Mouse (Mus musculus): ENCODE data around the gene Cpt1b. TPM values are rescaled to one million over a fixed set of nuclear protein-coding genes. Genes with fewer than 3 reads are reported as not detected.

The Cpt1b gene
- polyA plus RNA-seq (2014; fragmentation: Illumina TruSeq; extraction: RNeasy Lipid Tissue Mini Kit (QIAGEN cat#74804); ENCODE audit: low read depth, low replicate concordance), result 568 TPM

DNA sequence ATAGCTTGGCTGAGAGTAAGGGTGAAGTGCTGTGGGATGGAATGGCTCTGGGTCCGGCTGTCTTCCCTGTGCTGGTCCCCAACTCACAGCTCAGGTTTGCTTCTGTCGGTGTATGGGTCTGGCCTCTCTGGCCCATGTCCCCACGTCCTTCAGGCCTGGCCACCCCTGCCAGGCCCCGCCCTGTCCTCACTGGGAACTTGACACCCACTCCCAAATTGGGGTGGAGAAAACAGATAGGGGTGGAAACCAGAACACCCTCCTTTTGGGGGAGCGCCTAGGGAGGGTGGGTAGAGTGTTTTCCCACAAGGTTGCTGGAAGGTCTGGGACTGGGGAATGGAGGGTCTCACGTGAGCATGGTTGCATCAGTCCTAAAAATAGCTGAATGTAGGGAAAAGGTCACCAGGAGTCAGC lies at the start of gene Cpt1b:
Cpt1b (minus strand) TSS at position 153 of the 411 bp plus-strand sequence.

DNA sequence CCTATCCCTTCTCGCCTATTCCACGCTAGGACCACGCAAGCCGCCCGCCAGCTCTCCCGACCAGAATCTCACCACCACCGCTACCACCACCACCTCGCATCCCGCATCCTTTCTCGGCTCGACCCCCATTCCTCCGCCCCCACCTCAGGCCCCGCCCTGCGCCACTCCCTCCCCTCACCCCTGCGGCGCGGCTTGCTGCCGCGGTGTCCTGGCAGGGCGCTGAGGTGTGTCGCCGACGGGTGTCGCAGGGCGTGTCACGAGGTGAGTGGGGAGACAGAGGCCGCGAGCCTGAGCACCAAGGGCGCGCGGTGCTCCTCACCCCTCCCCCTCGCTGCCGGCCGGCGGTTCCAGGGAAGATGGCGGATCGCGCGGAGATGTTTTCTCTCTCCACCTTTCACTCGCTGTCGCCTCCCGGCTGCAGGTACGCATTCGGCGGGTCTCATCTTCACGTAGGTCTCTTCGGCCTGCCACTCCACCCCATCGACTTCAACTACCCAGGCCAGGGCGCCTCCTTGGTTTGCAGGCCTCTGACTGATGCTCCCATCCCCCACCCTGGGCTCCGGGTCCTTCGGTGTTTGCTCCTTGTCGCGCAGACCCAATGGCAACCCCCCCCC lies 28.3 kb upstream of the Cpt1b start, which contains the start of gene Mapk8ip2:
Mapk8ip2 (plus strand) TSS at position 49 of the 614 bp plus-strand sequence.

DNA sequence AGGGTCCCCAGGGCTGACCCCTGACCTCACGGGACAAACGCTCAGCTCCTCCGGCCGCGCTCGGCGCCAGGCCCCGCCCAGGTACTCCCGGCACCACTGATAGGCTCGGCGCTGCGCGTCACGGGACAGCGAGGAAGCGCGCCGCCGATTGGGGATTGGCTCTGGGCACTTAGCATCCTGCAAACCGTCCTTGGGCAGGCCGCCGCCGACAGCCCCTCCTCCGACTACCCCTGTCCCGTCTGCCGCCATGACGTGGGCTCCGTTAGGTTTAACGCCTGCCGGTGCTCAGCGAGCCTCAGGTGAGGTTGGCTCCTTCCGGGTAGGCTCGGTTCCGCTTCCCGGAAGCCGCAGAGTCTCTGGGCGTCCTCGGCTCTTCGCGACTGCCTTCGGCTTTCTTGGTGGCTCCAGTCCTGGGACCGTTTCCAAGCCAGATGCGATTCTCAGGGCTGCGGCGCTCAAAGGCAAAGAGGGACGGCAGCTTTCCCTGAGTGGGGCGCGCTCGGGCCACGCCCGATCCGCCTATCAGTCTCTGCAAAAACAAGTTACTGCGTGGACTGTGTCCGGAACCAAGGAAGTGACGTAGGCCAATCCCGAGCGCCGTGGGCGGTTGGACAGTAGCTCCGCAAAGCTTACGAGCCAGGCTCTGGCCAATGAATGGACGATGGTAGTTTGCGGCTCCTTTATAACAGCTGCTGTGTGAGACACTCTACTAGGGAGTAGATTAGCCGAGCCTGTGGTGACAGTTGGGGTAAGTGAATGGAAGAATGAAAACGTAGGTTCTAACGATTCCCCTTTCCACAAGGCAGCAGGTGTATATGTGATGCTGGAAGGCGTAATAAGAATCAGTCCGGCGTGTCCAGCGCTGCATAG lies 3.9 kb upstream of the Cpt1b start, which contains the start of the genes C730034F03Rik, Gm44502 and Chkb:
C730034F03Rik (plus strand) TSS at position 238 of the 870 bp plus-strand sequence.
Gm44502 (minus strand) TSS at position 345 of the 870 bp plus-strand sequence.
Chkb (minus strand) TSS at position 557 of the 870 bp plus-strand sequence.

DNA sequence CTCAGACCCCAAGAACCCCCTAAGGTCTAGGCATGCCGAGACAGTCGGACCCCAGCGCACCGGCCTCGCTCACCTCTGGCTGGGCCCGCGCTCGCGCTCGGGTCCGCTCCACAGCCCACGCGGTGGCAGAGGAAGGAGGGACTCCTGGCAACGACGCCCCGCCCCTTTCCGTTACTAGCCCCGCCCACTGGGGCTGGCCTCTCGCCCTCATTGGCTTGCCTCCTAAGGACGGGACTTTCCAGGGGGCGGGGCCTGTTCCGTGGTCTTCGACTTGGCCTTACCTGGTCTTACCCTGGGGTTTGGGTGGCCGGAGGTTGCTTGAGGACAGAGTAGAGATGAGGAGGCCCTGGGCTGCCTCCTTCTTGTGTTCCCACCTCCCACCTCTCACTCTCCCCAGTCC lies 15.5 kb downstream of the Cpt1b start, which contains the start of gene Syce3:
Syce3 (minus strand) TSS at position 386 of the 400 bp plus-strand sequence.

DNA sequence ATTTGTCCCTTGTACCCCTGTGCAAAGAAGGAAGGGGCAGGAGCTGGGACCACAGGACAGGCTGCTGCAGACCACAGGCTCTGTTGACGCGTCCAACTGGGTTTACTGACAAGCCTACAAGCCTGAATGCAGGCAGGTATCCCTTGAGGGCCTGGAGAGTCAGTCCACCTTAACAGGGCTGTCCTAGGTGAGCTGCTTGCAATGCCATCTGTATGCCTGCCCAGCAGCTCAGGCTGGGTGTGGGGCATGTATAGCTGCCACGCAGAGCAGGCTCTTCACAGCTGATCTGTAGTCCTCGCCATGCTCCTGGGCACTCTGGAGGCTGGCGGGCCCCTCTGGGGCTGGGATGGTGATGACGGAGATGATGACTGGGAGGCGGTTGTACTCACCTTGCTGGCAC lies 41.0 kb downstream of the Cpt1b start, which contains the start of gene Klhdc7b:
Klhdc7b (plus strand) TSS at position 301 of the 400 bp plus-strand sequence.

DNA sequence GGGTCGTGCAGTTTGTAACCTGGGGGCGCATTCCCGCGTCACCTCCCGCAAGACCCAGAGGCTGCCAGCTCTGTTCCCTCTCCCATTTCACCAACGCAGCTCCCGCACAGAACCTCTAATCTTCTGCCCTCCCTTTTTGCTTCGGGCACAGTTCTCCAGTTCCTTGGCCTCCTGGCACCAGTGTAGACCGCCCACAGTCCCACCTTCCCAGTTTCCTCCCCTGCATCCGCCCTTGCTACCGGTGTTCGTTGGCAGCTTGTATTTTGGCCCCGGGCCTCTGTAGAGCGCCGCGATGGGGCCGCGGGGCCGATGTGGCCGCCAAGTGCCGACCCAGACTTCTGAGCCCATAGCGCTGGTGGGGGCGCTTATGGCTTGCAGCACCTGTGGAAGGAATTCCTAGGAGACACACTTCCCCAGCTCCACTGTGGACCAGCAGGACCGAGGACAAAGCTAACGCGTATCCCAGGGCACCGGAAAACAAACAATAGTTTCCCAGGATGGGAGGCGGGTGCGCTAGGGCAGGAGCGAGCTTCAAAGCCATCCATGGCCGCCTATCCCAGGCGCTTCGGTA lies 46.7 kb downstream of the Cpt1b start, which contains the start of gene Odf3b:
Odf3b (minus strand) TSS at position 452 of the 571 bp plus-strand sequence.

DNA sequence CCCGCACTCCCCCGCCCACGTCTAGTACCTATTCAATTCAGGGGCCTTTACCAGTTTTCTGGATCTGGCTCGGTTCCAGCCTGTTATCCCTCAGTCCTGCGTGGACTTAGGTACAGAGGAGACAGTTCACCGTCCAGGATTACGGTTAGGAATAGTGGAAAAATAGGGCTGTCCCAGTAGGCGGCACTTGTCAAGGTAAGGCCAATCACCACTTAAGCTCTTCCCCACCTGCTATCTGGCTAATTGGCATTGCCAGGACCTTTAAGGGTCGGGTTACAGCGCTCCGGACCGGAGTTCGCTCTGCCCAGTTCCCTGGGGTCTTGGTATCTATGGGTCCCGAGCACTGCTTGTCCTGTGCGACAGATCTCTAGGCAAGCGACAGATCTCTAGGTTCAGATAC lies 48.7 kb downstream of the Cpt1b start, which contains the start of gene Tymp:
Tymp (minus strand) TSS at position 83 of the 400 bp plus-strand sequence.

DNA sequence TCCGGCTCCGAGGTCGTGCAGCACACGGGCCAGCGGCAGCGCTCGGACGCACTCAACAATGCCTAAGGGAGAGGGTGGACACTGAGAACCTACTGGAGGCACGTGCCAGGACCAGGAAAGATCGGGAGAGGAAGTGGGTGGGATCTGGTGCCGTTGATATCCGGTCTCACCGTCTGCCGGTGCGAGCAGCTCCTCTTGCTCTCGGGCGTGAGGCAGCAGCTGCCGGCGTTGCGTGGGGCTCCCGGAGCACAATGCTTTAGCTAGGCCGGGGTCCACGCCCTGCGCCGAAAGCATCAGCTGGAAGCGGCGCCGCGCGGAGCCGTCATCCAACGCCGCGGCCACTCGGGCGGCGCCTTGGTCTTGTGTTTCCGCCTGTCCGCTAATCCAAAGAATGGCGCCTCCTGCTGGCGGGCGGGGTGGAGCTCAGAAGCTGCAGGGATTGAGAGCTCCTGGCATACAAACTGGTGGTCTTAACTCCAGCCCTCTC lies 51.9 kb downstream of the Cpt1b start, which contains the start of gene Sco2:
Sco2 (minus strand) TSS at position 85 of the 487 bp plus-strand sequence.

Other genes starting within 250 kb of the Cpt1b start
- 81.6 TPM for gene Plxnb2, start 245.1 kb downstream of the Cpt1b start, polyA plus RNA-seq (2014; fragmentation: Illumina TruSeq; extraction: RNeasy Lipid Tissue Mini Kit (QIAGEN cat#74804); ENCODE audit: low read depth, low replicate concordance)
- 16.5 TPM for gene Dennd6b, start 229.4 kb downstream of the Cpt1b start, polyA plus RNA-seq (2014; fragmentation: Illumina TruSeq; extraction: RNeasy Lipid Tissue Mini Kit (QIAGEN cat#74804); ENCODE audit: low read depth, low replicate concordance)
- gene Ppp6r2, start 214.3 kb downstream of the Cpt1b start, polyA plus RNA-seq (2014; fragmentation: Illumina TruSeq; extraction: RNeasy Lipid Tissue Mini Kit (QIAGEN cat#74804); ENCODE audit: low read depth, low replicate concordance), result 49.4 TPM
- gene Sbf1, start 110.6 kb downstream of the Cpt1b start, polyA plus RNA-seq (2014; fragmentation: Illumina TruSeq; extraction: RNeasy Lipid Tissue Mini Kit (QIAGEN cat#74804); ENCODE audit: low read depth, low replicate concordance), result 45.0 TPM
- not detected for gene Adm2, start 103.1 kb downstream of the Cpt1b start, polyA plus RNA-seq (2014; fragmentation: Illumina TruSeq; extraction: RNeasy Lipid Tissue Mini Kit (QIAGEN cat#74804); ENCODE audit: low read depth, low replicate concordance)
- gene Miox, start 91.5 kb downstream of the Cpt1b start, polyA plus RNA-seq (2014; fragmentation: Illumina TruSeq; extraction: RNeasy Lipid Tissue Mini Kit (QIAGEN cat#74804); ENCODE audit: low read depth, low replicate concordance), result not detected
- gene Lmf2, start 70.2 kb downstream of the Cpt1b start, polyA plus RNA-seq (2014; fragmentation: Illumina TruSeq; extraction: RNeasy Lipid Tissue Mini Kit (QIAGEN cat#74804); ENCODE audit: low read depth, low replicate concordance), result 25.2 TPM
- gene Ncaph2, start 70.1 kb downstream of the Cpt1b start, polyA plus RNA-seq (2014; fragmentation: Illumina TruSeq; extraction: RNeasy Lipid Tissue Mini Kit (QIAGEN cat#74804); ENCODE audit: low read depth, low replicate concordance), result 46.5 TPM
- gene Sco2, start 52.0 kb downstream of the Cpt1b start, polyA plus RNA-seq (2014; fragmentation: Illumina TruSeq; extraction: RNeasy Lipid Tissue Mini Kit (QIAGEN cat#74804); ENCODE audit: low read depth, low replicate concordance), result 23.0 TPM
- 0.86 TPM for gene Tymp, start 48.8 kb downstream of the Cpt1b start, polyA plus RNA-seq (2014; fragmentation: Illumina TruSeq; extraction: RNeasy Lipid Tissue Mini Kit (QIAGEN cat#74804); ENCODE audit: low read depth, low replicate concordance)
- 2.5 TPM for gene Odf3b, start 46.6 kb downstream of the Cpt1b start, polyA plus RNA-seq (2014; fragmentation: Illumina TruSeq; extraction: RNeasy Lipid Tissue Mini Kit (QIAGEN cat#74804); ENCODE audit: low read depth, low replicate concordance)
- not detected for gene Klhdc7b, start 40.9 kb downstream of the Cpt1b start, polyA plus RNA-seq (2014; fragmentation: Illumina TruSeq; extraction: RNeasy Lipid Tissue Mini Kit (QIAGEN cat#74804); ENCODE audit: low read depth, low replicate concordance)
- not detected for gene Syce3, start 15.4 kb downstream of the Cpt1b start, polyA plus RNA-seq (2014; fragmentation: Illumina TruSeq; extraction: RNeasy Lipid Tissue Mini Kit (QIAGEN cat#74804); ENCODE audit: low read depth, low replicate concordance)
- 1.8 TPM for gene C730034F03Rik, start 3.7 kb upstream of the Cpt1b start, polyA plus RNA-seq (2014; fragmentation: Illumina TruSeq; extraction: RNeasy Lipid Tissue Mini Kit (QIAGEN cat#74804); ENCODE audit: low read depth, low replicate concordance)
- 1.3 TPM for gene Gm44502, start 3.8 kb upstream of the Cpt1b start, polyA plus RNA-seq (2014; fragmentation: Illumina TruSeq; extraction: RNeasy Lipid Tissue Mini Kit (QIAGEN cat#74804); ENCODE audit: low read depth, low replicate concordance)
- 106 TPM for gene Chkb, start 4.0 kb upstream of the Cpt1b start, polyA plus RNA-seq (2014; fragmentation: Illumina TruSeq; extraction: RNeasy Lipid Tissue Mini Kit (QIAGEN cat#74804); ENCODE audit: low read depth, low replicate concordance)
- gene Mapk8ip2, start 28.1 kb upstream of the Cpt1b start, polyA plus RNA-seq (2014; fragmentation: Illumina TruSeq; extraction: RNeasy Lipid Tissue Mini Kit (QIAGEN cat#74804); ENCODE audit: low read depth, low replicate concordance), result 0.10 TPM
- gene Arsa, start 51.6 kb upstream of the Cpt1b start, polyA plus RNA-seq (2014; fragmentation: Illumina TruSeq; extraction: RNeasy Lipid Tissue Mini Kit (QIAGEN cat#74804); ENCODE audit: low read depth, low replicate concordance), result 13.2 TPM
- 24.1 TPM for gene Shank3, start 73.8 kb upstream of the Cpt1b start, polyA plus RNA-seq (2014; fragmentation: Illumina TruSeq; extraction: RNeasy Lipid Tissue Mini Kit (QIAGEN cat#74804); ENCODE audit: low read depth, low replicate concordance)
- not detected for gene Acr, start 142.5 kb upstream of the Cpt1b start, polyA plus RNA-seq (2014; fragmentation: Illumina TruSeq; extraction: RNeasy Lipid Tissue Mini Kit (QIAGEN cat#74804); ENCODE audit: low read depth, low replicate concordance)
- gene Rabl2, start 166.1 kb upstream of the Cpt1b start, polyA plus RNA-seq (2014; fragmentation: Illumina TruSeq; extraction: RNeasy Lipid Tissue Mini Kit (QIAGEN cat#74804); ENCODE audit: low read depth, low replicate concordance), result 6.0 TPM